Mouse (Mus musculus) lung, adult 10 weeks (tissue): Measurements from ENCODE around the gene Snx27. TPM values are rescaled to one million over a fixed set of nuclear protein-coding genes. Genes with fewer than 3 reads are reported as not detected.

Experiments
- polyA plus RNA-seq: library from polyadenylated mRNA; stranded (reverse); fragments of 350-450 nt; fragmentation: Illumina TruSeq; extraction: RNeasy Lipid Tissue Mini Kit (QIAGEN cat#74804); gene quantifications from one replicate; pipeline ENCODE4 v1.2.3, GENCODE M21; 2014; ENCODE audit warnings: low read depth, low replicate concordance; ENCODE audit not compliant: insufficient read depth

Snx27 gene
- 10.9 TPM for polyA plus RNA-seq

DNA sequence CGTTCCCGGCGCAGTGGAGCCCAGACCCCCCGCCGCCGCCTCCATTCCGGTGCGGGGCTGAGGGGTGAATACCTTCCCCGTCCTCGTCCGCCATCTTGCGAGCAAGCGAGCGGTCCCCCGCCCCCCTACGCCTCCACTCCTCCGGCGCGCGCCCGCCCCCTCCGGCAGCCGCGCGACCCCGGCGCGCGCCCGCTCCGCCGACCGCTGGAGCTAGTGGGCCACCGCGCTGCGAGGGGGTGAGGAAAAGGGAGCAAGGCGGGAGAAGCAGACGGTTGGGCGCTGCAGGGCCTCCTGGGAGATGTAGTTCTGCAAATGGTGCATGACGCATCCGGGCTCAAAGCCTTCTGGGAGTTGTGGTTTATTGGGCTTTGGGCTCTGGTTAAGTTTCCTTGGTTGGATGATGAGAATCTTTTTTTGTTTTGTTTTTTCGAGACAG, at the start of gene Snx27:
Gene Snx27, minus strand, starts transcription at position 261 of the 436 bp plus-strand sequence.

DNA sequence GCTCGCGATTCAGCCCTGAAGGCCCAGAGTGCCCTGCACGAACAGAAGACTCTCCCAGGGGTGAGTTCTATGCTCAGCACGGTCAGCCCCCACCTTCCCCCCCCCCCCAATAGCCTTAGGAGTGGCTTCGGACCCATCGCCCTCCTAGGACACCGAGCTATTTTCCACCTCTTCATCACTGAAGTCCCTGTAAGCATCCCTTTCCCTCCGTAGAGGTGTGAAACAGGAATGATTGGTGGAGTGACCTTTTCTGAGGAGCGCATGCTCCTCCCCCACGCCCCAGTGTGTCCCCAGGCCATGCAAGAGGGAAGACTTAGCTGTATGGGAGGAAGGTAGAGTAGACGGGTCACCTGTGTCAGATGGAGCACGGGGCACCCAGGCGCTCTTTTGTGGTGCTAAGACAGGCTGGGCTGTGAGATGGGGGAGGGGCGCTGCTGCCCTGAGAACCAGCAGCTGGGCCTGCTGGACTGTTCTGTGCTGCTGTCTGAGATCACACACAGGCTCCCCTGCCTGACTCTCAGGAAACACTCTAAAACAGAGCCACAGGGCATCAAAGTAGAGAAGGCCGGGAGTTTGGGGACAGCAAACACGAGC, 102.1 kb downstream of the Snx27 start, which contains the start of gene Riiad1:
Gene Riiad1, minus strand, starts transcription at position 51 of the 594 bp plus-strand sequence.

DNA sequence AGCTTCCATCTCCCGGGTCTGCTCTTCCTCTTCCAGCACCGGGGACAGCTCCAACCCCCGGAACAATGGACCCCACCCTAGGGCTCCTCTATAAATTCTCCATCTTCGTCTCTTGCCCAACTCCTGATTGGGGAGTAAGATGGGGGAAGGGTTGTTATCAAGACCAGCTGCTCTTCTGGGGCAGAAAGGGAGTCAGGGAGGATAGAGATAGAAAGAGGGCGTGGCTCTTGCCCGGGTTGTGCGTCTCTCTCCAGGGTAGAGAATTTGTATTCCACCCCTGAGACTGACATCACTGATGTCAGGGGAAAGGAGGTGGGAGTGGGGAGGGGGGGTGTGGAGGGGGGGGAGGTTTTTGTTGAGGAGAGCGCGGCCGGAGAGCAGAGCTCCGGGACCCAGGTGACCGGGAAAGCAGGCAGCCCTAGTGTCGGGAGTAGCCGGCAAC, 104.5 kb downstream of the Snx27 start, which contains the start of gene Celf3:
Gene Celf3, plus strand, starts transcription at position 315 of the 442 bp plus-strand sequence.

Other genes with a start within 250 kb of the Snx27 start
- 0.32 TPM for gene Them5, start 240.6 kb downstream of the Snx27 start, polyA plus RNA-seq
- not detected for gene C2cd4d, start 220.3 kb downstream of the Snx27 start, polyA plus RNA-seq
- gene Rorc, start 209.9 kb downstream of the Snx27 start, polyA plus RNA-seq = 8.8 TPM
- gene Lingo4, start 184.2 kb downstream of the Snx27 start, polyA plus RNA-seq = 0.06 TPM
- gene Tdrkh, start 169.4 kb downstream of the Snx27 start, polyA plus RNA-seq = 2.7 TPM
- 42.6 TPM for gene Mrpl9, start 139.4 kb downstream of the Snx27 start, polyA plus RNA-seq
- gene Oaz3, start 138.8 kb downstream of the Snx27 start, polyA plus RNA-seq = not detected
- gene Celf3, start 104.4 kb downstream of the Snx27 start, polyA plus RNA-seq = 0.17 TPM
- 31.7 TPM for gene Riiad1, start 102.4 kb downstream of the Snx27 start, polyA plus RNA-seq
- gene Gm10972, start 60.4 kb upstream of the Snx27 start, polyA plus RNA-seq = not detected
- 18.9 TPM for gene Tuft1, start 76.2 kb upstream of the Snx27 start, polyA plus RNA-seq
- 5.0 TPM for gene Selenbp2, start 110.8 kb upstream of the Snx27 start, polyA plus RNA-seq
- gene Cgn, start 203.8 kb upstream of the Snx27 start, polyA plus RNA-seq = 15.6 TPM